Mouse (Mus musculus) CD4-positive naive resting alpha-beta T cell, adult 57 days (primary cell): Measurements from ENCODE around the gene Cyp26b1. TPM values are rescaled to one million over a fixed set of nuclear protein-coding genes. Genes with fewer than 3 reads are reported as not detected.

Experiments used
- total RNA-seq: library from RNA; stranded (reverse); gene quantifications from one replicate; pipeline ENCODE4 v1.2.4, GENCODE M21; 2023

Cyp26b1 gene
- not detected for total RNA-seq

DNA sequence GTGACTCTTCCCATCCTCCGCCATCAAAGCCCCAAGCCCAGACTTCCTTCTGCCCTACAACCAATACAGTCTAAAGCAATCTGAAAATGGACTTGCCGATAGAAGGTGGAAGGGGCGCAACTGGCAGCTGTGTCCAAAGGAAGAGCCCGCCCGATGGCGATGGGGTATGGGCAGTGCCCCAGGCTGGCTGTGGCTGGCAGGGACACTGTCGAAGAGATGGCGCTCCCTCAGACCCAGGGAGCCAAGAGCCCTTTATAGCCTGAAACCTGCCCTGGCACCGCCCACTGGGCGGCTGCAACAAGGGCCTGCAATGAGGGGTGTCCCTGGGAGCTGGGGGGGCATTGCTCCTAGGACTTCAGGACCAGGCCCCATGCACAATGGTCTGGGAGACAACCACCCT, at the start of gene Cyp26b1:
Gene Cyp26b1, minus strand, starts transcription at position 216 of the 400 bp plus-strand sequence.

